ENCODE assay signal across 8 mouse cellular contexts in genomic region chr15:5184668-5185330, GRCm38 (mm10). TPM values are rescaled to one million over a fixed set of nuclear protein-coding genes. Genes with fewer than 3 reads are reported as not detected.
DNase-seq lines count a peak whose midpoint lies in the region; ATAC-seq and TF ChIP-seq lines count a peak whose summit lies in the region.

No protein-coding gene starts in this region.

- WGBS in heart, adult 2 months, result 39% methylated on average over 11 of the region's 11 CpGs
- WGBS in embryonic facial prominence, embryonic 10.5 days, result 46% methylated on average over 11 of the region's 11 CpGs
- WGBS in hindbrain, embryonic 14.5 days, result 52% methylated on average over 10 of the region's 11 CpGs
- WGBS in midbrain, embryonic 11.5 days, result 56% methylated on average over 10 of the region's 11 CpGs

- H3K36me3 ChIP-seq in heart, adult 2 months (ENCODE audit: control insufficient read depth, insufficient read depth, low read length), result peaks cover 7% of the 10 kb centered on the region; the same call in 1 of the 2 replicates
- 0 out of 2 replicates have a peak, but pooled peaks cover 11% of the 10 kb centered on the region for H3K36me3 ChIP-seq in embryonic facial prominence, embryonic 10.5 days (replicated peaks)
- H3K36me3 ChIP-seq in hindbrain, embryonic 14.5 days (replicated peaks; ENCODE audit: control insufficient read depth, insufficient read depth), result peaks cover 8% of the 10 kb centered on the region
- no peaks in the 10 kb centered on the region for H3K36me3 ChIP-seq in midbrain, embryonic 11.5 days (ENCODE audit: control insufficient read depth, insufficient read depth, low read length)

- intact Hi-C loops in heart, adult 2 months (cut with DNase I), result loop anchor here (1.0 to 2.0 kb wide), 2 partner anchors 41 to 68 kb away; partner anchors contain the start of genes Prkaa1 and Rpl37

- TF ChIP-seq POLR2A in heart, adult 2 months (IDR thresholded peaks at IDR 0.05; ENCODE audit: insufficient read depth, low read depth, low read length), result no peak

- peak overlapping the region; percentile 86 for H3K27ac ChIP-seq in heart, adult 2 months
- peak overlapping the region; percentile 92 for H3K27ac ChIP-seq in embryonic facial prominence, embryonic 10.5 days (replicated peaks)
- H3K27ac ChIP-seq in hindbrain, embryonic 14.5 days, result peak overlapping the region; percentile 78
- peak overlapping the region; percentile 76; the same call in 1 of the 2 replicates for H3K27ac ChIP-seq in midbrain, embryonic 11.5 days (ENCODE audit: low read depth, low read length)

- H3K4me3 ChIP-seq in heart, adult 2 months, result peak overlapping the region; percentile 84
- peak overlapping the region; percentile 92 for H3K4me3 ChIP-seq in embryonic facial prominence, embryonic 10.5 days
- H3K4me3 ChIP-seq in hindbrain, embryonic 14.5 days (replicated peaks; ENCODE audit: low read length), result peak overlapping the region; percentile 91
- H3K4me3 ChIP-seq in midbrain, embryonic 11.5 days (ENCODE audit: low read depth, low read length), result peak overlapping the region; percentile 89

- H3K4me2 ChIP-seq in hindbrain, embryonic 14.5 days (replicated peaks), result peak overlapping the region; percentile 91
- peak overlapping the region; percentile 78 for H3K4me2 ChIP-seq in midbrain, embryonic 11.5 days

- peaks cover 5% of the 10 kb centered on the region for H3K79me2 ChIP-seq in heart, adult 2 months (replicated peaks; ENCODE audit: control insufficient read depth, insufficient read depth, low read length)

- TF ChIP-seq CTCF in heart, adult 2 months (IDR thresholded peaks at IDR 0.05), result no peak

- ATAC-seq in hindbrain, embryonic 14.5 days (ENCODE audit: low FRiP score), result peak; percentile 49
- peak; percentile 57 for ATAC-seq in midbrain, embryonic 11.5 days (ENCODE audit: low FRiP score)

- H3K9me3 ChIP-seq in embryonic facial prominence, embryonic 10.5 days, result no peaks in the 10 kb centered on the region
- H3K9me3 ChIP-seq in hindbrain, embryonic 14.5 days (ENCODE audit: control insufficient read depth, low read length), result no peaks in the 10 kb centered on the region
- no peaks in the 10 kb centered on the region for H3K9me3 ChIP-seq in midbrain, embryonic 11.5 days (ENCODE audit: control insufficient read depth, low read length)

- H3K9ac ChIP-seq in heart, adult 2 months (ENCODE audit: low read depth, low read length), result peak overlapping the region; percentile 98
- peak overlapping the region; percentile 82 for H3K9ac ChIP-seq in hindbrain, embryonic 14.5 days
- H3K9ac ChIP-seq in midbrain, embryonic 11.5 days (ENCODE audit: low read length), result peak overlapping the region; percentile 82

- DNase-seq in heart, adult 2 months, result peak in 1 of 2 experiments; percentile 12
- no peak for DNase-seq in heart, adult 9 months (ENCODE audit: low spot score in 2 of 2)
- peak; percentile 33 for DNase-seq in CD4-positive helper T cell, adult 2 months (ENCODE audit: low read depth, low spot score)
- DNase-seq in embryonic facial prominence, embryonic 10.5 days (ENCODE audit: low spot score), result no peak
- no peak for DNase-seq in hindbrain, embryonic 14.5 days (ENCODE audit: low spot score)
- peak; percentile 89 for DNase-seq in midbrain, embryonic 11.5 days (ENCODE audit: low spot score, missing footprints)
- DNase-seq in urinary bladder, postnatal 25 days (ENCODE audit: low spot score), result no peak
- no peak for DNase-seq in c-Kit-positive CD71-positive TER-119-positive erythroid progenitor cells, embryonic 14.5 days (ENCODE audit: low spot score)

- TF ChIP-seq EP300 in heart, adult 2 months (IDR thresholded peaks at IDR 0.05; ENCODE audit: insufficient read depth, low read depth, low read length), result no peak

- H3K27me3 ChIP-seq in heart, adult 2 months (ENCODE audit: control insufficient read depth, insufficient read depth, low read length), result no peaks in the 10 kb centered on the region
- no peaks in the 10 kb centered on the region for H3K27me3 ChIP-seq in embryonic facial prominence, embryonic 10.5 days (replicated peaks; ENCODE audit: low read depth, poor library complexity, severe bottlenecking)
- no peaks in the 10 kb centered on the region for H3K27me3 ChIP-seq in hindbrain, embryonic 14.5 days (ENCODE audit: control insufficient read depth, insufficient read depth, low read length)
- no peaks in the 10 kb centered on the region for H3K27me3 ChIP-seq in midbrain, embryonic 11.5 days (ENCODE audit: control insufficient read depth, insufficient read depth, low read length)

- 0 out of 2 replicates have a peak, but pooled peaks cover 2% of the 10 kb centered on the region for H3K4me1 ChIP-seq in heart, adult 2 months (ENCODE audit: control insufficient read depth, insufficient read depth, low read length)
- H3K4me1 ChIP-seq in embryonic facial prominence, embryonic 10.5 days, result peaks cover 17% of the 10 kb centered on the region
- peaks cover 13% of the 10 kb centered on the region; the same call in 1 of the 2 replicates for H3K4me1 ChIP-seq in hindbrain, embryonic 14.5 days (replicated peaks; ENCODE audit: control insufficient read depth, insufficient read depth, low read length)
- peaks cover 13% of the 10 kb centered on the region; the same call in 1 of the 2 replicates for H3K4me1 ChIP-seq in midbrain, embryonic 11.5 days (ENCODE audit: control insufficient read depth, insufficient read depth, low read length)

RNA-seq across cellular contexts. Expression of gene Ttc33, which starts 0.5 kb away (rescaled TPM):
- total RNA-seq in heart, adult 2 months (2021), result 10 to 100 TPM; 37.5 to 45.2 TPM
- 10.4 and 18.7 TPM in 2 replicates for polyA plus RNA-seq in heart, adult 2 months (2012; rRNA removed)
- polyA plus RNA-seq in embryonic facial prominence, embryonic 10.5 days (2016; fragmentation: Nextera tagmentation; extraction: Ambion mirVana), result 34.9 and 35.7 TPM in 2 replicates
- polyA plus RNA-seq in hindbrain, embryonic 14.5 days (2014; fragmentation: Nextera tagmentation; extraction: Ambion mirVana), result 58.7 and 61.0 TPM in 2 replicates
- 53.6 and 55.0 TPM in 2 replicates for polyA plus RNA-seq in midbrain, embryonic 11.5 days (2014; fragmentation: Nextera tagmentation; extraction: Ambion mirVana)

RNA-seq across cellular contexts. Expression of gene Prkaa1, which starts 41.1 kb away (rescaled TPM):
- total RNA-seq in heart, adult 2 months (2021), result 10 to 100 TPM; 12.6 to 13.9 TPM
- polyA plus RNA-seq in heart, adult 2 months (2012; rRNA removed), result 4.6 and 8.9 TPM in 2 replicates
- polyA plus RNA-seq in embryonic facial prominence, embryonic 10.5 days (2016; fragmentation: Nextera tagmentation; extraction: Ambion mirVana), result 15.2 and 16.0 TPM in 2 replicates
- 18.2 and 18.5 TPM in 2 replicates for polyA plus RNA-seq in hindbrain, embryonic 14.5 days (2014; fragmentation: Nextera tagmentation; extraction: Ambion mirVana)
- polyA plus RNA-seq in midbrain, embryonic 11.5 days (2014; fragmentation: Nextera tagmentation; extraction: Ambion mirVana), result 20.0 and 20.3 TPM in 2 replicates

RNA-seq across cellular contexts. Expression of gene Ptger4, which starts 59.2 kb away (rescaled TPM):
- 1 to 10 TPM; 1.8 to 2.8 TPM for total RNA-seq in heart, adult 2 months (2021)
- polyA plus RNA-seq in heart, adult 2 months (2012; rRNA removed), result 2.9 and 4.4 TPM in 2 replicates
- 1.00 and 1.0 TPM in 2 replicates for polyA plus RNA-seq in embryonic facial prominence, embryonic 10.5 days (2016; fragmentation: Nextera tagmentation; extraction: Ambion mirVana)
- 4.1 and 5.1 TPM in 2 replicates for polyA plus RNA-seq in hindbrain, embryonic 14.5 days (2014; fragmentation: Nextera tagmentation; extraction: Ambion mirVana)
- polyA plus RNA-seq in midbrain, embryonic 11.5 days (2014; fragmentation: Nextera tagmentation; extraction: Ambion mirVana), result 0.38 and 0.81 TPM in 2 replicates

Comparison
In these comparisons a context has a peak if more than half of its experiments do, and no peak if none do; other contexts are left out.
1. DNase-seq: peak in CD4-positive helper T cell, adult 2 months (single experiment) and midbrain, embryonic 11.5 days (single experiment); none in heart, adult 9 months (0 of 2), embryonic facial prominence, embryonic 10.5 days (single experiment), hindbrain, embryonic 14.5 days (single experiment), urinary bladder, postnatal 25 days (single experiment) and c-Kit-positive CD71-positive TER-119-positive erythroid progenitor cells, embryonic 14.5 days (single experiment).
2. Peak in every context shown above with its lines, with median percentiles within 50 percentile points of each other: H3K27ac ChIP-seq, H3K4me3 ChIP-seq and H3K9ac ChIP-seq.